Mouse (Mus musculus) right cerebral cortex, adult 18-20 months (tissue): ENCODE results near the gene Tns1.
"Not testable (repeated sequence)": the region's sequence is repeated elsewhere in the genome, so short reads cannot be mapped to it uniquely, and the experiment has no call there.

Source experiments
- DNase-seq: peaks from one replicate; pipeline ENCODE4 v3.0.0; 2022; ENCODE audit warnings: mixed read lengths

Gene Tns1

GRCm38 (mm10) chr1:73906376-73906775, 217.9 kb downstream of the Tns1 start:
- no peak for DNase-seq

- DNase-seq = no peak
Measured at GRCm38 (mm10) chr1:73905811-73906190, 218.4 kb downstream of the Tns1 start.

GRCm38 (mm10) chr1:73905111-73905810, 219.0 kb downstream of the Tns1 start:
- no peak for DNase-seq

DNA sequence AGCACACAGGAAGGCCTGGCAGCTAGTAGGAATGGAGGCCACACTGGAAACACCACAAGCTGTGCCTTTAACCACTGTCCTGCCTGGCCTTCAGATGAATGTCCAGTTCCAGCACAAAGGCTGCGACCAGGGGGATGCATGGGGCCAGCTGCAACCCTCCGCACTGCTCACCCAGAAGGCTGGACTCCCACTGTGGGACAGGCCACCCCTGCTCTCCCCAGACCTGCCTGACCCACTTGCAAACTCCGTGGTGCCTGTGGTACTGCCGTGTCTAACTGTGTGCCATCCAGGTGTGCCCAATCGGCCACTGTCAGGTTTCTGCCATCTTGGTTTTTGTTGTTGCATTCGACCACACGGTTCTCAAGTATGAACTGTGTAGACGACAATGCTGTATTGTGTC, 219.6 kb downstream of the Tns1 start:
- DNase-seq = no peak

GRCm38 (mm10) chr1:73903035-73903434, 221.2 kb downstream of the Tns1 start:
- DNase-seq = no peak

DNA sequence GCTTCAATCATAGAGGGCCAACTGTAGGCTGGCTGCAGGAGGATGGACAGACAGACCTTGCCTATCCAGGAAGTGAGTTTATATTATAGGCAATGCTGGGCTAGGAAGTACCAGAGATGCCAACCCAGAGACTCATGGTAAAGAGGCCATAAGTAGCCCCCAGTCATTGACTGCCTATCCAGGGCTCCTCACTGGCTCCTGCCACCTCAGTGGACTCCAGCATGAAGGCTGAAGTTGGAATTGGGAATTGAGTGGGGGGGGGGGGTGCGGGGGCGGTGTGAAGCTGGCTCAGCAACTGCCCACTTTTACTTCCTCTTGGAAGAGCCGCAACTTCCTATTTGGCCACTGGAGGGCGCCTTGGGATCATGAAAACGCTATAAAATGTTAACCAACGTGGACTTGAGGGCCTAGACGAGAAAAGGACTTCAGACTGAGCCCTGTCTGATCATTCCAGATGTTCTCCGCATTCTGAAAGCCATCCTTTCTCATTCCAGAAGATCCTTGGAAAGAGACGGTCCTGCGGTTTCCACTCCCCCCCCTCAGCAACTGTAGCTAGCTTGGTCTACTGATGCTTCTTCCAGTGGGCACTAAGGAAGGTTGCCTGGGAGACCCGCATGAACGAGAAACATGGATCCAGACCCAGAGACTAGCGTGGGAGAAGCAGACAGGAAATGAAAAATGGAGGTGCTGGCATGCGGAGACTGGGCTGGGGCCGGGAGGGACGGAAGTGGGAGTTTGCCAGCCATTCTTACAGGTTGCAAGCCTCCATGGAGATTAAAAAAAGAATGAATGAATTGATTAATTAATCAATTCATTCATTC, 221.9 kb downstream of the Tns1 start:
- peak; percentile 70 for DNase-seq

- peak; percentile 75 for DNase-seq
Measured at GRCm38 (mm10) chr1:73901496-73901899, 222.8 kb downstream of the Tns1 start.

- not testable (repeated sequence) for DNase-seq
Measured at GRCm38 (mm10) chr1:73895451-73895850, 228.8 kb downstream of the Tns1 start.

DNA sequence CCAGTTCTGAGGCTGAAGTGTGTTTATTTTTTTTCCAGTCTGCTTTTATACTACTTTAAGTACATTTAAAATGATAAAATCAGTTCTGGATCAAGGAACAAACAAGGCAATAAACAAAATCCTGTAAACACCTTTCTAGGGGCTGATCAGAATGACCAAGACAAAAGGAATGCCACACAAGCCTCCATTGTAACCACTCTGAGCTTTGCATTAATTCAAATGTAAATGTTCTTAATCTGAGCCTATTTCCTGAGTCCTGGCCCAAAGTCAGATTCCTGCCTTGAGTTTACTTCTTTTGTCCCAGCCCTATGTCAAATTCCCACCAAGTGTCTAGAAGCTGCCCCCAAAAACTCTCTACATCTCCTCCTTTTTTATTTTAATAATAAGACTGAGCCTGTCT, 243.5 kb downstream of the Tns1 start:
- no peak for DNase-seq

- no peak for DNase-seq
Measured at GRCm38 (mm10) chr1:73875676-73876218, 248.5 kb downstream of the Tns1 start.

- DNase-seq = peak; percentile 12
Measured at GRCm38 (mm10) chr1:73864314-73864713, 259.9 kb downstream of the Tns1 start.

DNA sequence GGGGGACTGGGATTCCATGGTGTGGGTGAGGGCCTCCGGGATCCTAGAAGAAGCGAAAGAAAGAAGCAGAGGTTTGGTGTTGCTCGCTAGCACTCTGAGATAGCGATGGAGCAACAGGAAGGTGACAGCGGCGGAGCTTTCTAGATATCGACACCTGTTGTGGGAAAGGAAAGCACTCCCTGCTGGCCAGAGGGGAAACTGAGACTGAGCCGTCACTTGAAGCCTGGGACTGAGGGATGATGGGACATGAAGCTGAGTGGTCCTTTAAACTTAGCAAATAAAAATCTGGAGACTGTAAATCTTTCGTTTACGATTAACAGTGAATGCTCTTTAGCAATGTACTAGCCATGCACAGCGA, 261.2 kb downstream of the Tns1 start:
- no peak for DNase-seq

GRCm38 (mm10) chr1:73862323-73863073, 261.8 kb downstream of the Tns1 start:
- DNase-seq = no peak

DNA sequence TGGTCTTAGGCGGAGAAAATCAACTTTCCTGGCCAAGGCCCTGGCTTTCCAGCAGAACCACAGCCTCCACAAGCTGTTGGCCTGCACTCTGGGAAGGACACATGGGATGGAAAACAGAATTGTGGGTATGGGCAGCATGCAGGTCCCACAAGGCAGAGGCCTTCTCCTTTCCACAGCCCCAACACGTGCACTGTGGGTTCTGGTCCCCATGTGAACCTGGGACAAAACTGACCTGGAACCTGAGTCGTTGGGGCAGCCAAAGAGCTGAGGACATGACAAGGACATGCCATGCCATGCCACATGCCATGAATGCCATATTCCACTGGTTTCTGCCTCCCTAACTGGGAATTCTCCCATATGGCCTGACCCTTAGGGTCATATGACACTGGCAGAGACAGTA, 263.8 kb downstream of the Tns1 start:
- no peak for DNase-seq
